Comparison of ENCODE assay signal across 21 mouse cellular contexts in the genomic region with DNA sequence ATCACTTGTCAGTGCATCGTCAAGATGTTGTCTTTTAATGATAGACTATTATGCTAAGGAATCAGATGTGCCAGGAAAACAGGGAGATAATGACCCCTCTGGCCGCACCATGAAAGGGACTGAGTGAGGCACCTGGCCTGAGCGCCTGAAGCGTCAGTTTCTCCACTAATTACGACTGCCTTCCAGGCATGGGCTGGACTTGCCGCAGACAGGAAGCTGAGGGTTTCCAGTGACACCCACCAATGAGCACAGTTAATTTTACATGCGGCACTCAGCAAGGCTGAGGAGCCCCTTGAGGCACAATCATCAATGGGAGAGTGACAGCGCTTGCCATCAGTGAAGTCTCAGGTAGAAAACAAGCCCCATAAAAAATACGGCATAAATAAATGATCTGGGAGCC.
DNase-seq lines count a peak whose midpoint lies in the region; ATAC-seq and TF ChIP-seq lines count a peak whose summit lies in the region.
"Had no signal": no experiment of that assay in that cellular context is flagged by ENCODE, and none has a peak within 500 bp of the region (broad histone marks: within the 10 kb centered on the region; RNA-seq: fewer than 3 reads in every experiment).

No protein-coding gene starts in this region.

- peaks cover 3% of the 10 kb centered on the region; the same call in 1 of the 2 replicates for H3K4me1 ChIP-seq in limb, embryonic 11.5 days (ENCODE audit: control insufficient read depth, insufficient read depth, low read length)
- H3K4me1 ChIP-seq in limb, embryonic 10.5 days = peaks cover 10% of the 10 kb centered on the region
- peaks cover 8% of the 10 kb centered on the region for H3K4me1 ChIP-seq in limb, embryonic 12.5 days (replicated peaks)
- no peaks in the 10 kb centered on the region for H3K4me1 ChIP-seq in intestine, postnatal 0 days (replicated peaks; ENCODE audit: control insufficient read depth, insufficient read depth, low read length)
- H3K4me1 ChIP-seq: embryonic facial prominence, embryonic 12.5 days; forebrain, embryonic 15.5 days; heart, embryonic 12.5 days; hindbrain, embryonic 10.5 days had no signal

- no peak overlapping the region for H3K4me2 ChIP-seq in limb, embryonic 11.5 days (ENCODE audit: low read depth, severe bottlenecking)
- 0 out of 2 replicates have a peak overlapping the region, but pooled peaks have one; percentile 3 for H3K4me2 ChIP-seq in limb, embryonic 12.5 days
- H3K4me2 ChIP-seq in intestine, postnatal 0 days (replicated peaks; ENCODE audit: low read depth) = no peak overlapping the region
- H3K4me2 ChIP-seq: embryonic facial prominence, embryonic 12.5 days; forebrain, embryonic 15.5 days; heart, embryonic 12.5 days; hindbrain, embryonic 14.5 days had no signal

- no peak overlapping the region for H3K4me3 ChIP-seq in limb, embryonic 11.5 days (ENCODE audit: low read depth, low read length)
- no peak overlapping the region for H3K4me3 ChIP-seq in limb, embryonic 10.5 days
- no peak overlapping the region for H3K4me3 ChIP-seq in limb, embryonic 12.5 days (replicated peaks)
- no peak overlapping the region for H3K4me3 ChIP-seq in intestine, postnatal 0 days (ENCODE audit: low read depth, low read length)
- H3K4me3 ChIP-seq: embryonic facial prominence, embryonic 12.5 days; forebrain, embryonic 15.5 days; heart, embryonic 12.5 days; hindbrain, embryonic 10.5 days had no signal

- no peak overlapping the region for H3K9ac ChIP-seq in limb, embryonic 11.5 days (ENCODE audit: low read length)
- H3K9ac ChIP-seq in limb, embryonic 12.5 days (replicated peaks) = no peak overlapping the region
- H3K9ac ChIP-seq in intestine, postnatal 0 days (ENCODE audit: low read depth, low read length) = no peak overlapping the region
- H3K9ac ChIP-seq: embryonic facial prominence, embryonic 12.5 days; forebrain, embryonic 15.5 days; heart, embryonic 12.5 days; hindbrain, embryonic 14.5 days had no signal

- 31% methylated on average over 9 of the region's 9 CpGs for WGBS in limb, embryonic 11.5 days
- 49% methylated on average over 9 of the region's 9 CpGs for WGBS in limb, embryonic 10.5 days
- 26% methylated on average over 9 of the region's 9 CpGs for WGBS in limb, embryonic 12.5 days
- 68% methylated on average over 9 of the region's 9 CpGs for WGBS in intestine, postnatal 0 days

- no peak overlapping the region for H3K27ac ChIP-seq in limb, embryonic 11.5 days (replicated peaks; ENCODE audit: low read depth, low read length)
- no peak overlapping the region for H3K27ac ChIP-seq in limb, embryonic 10.5 days
- H3K27ac ChIP-seq in limb, embryonic 12.5 days = no peak overlapping the region
- no peak overlapping the region for H3K27ac ChIP-seq in intestine, postnatal 0 days (ENCODE audit: low read depth, low read length)
- H3K27ac ChIP-seq: embryonic facial prominence, embryonic 12.5 days; forebrain, embryonic 15.5 days; hindbrain, embryonic 10.5 days; hindbrain, embryonic 14.5 days had no signal

- no peaks in the 10 kb centered on the region for H3K9me3 ChIP-seq in limb, embryonic 11.5 days (ENCODE audit: control insufficient read depth, low read length)
- no peaks in the 10 kb centered on the region for H3K9me3 ChIP-seq in limb, embryonic 10.5 days (replicated peaks)
- H3K9me3 ChIP-seq in limb, embryonic 12.5 days = no peaks in the 10 kb centered on the region
- no peaks in the 10 kb centered on the region for H3K9me3 ChIP-seq in intestine, postnatal 0 days (ENCODE audit: control insufficient read depth)
- H3K9me3 ChIP-seq: embryonic facial prominence, embryonic 12.5 days; forebrain, embryonic 15.5 days; heart, embryonic 12.5 days; hindbrain, embryonic 10.5 days had no signal

- TF ChIP-seq CTCF in intestine, postnatal 0 days (IDR thresholded peaks at IDR 0.05; ENCODE audit: low read depth) = no peak

- no peaks in the 10 kb centered on the region for H3K27me3 ChIP-seq in limb, embryonic 11.5 days (ENCODE audit: control insufficient read depth, insufficient read depth, low read length)
- no peaks in the 10 kb centered on the region for H3K27me3 ChIP-seq in limb, embryonic 10.5 days (ENCODE audit: low read depth, poor library complexity, severe bottlenecking)
- no peaks in the 10 kb centered on the region for H3K27me3 ChIP-seq in limb, embryonic 12.5 days
- no peaks in the 10 kb centered on the region for H3K27me3 ChIP-seq in intestine, postnatal 0 days (replicated peaks; ENCODE audit: control insufficient read depth, insufficient read depth, low read length)
- H3K27me3 ChIP-seq: embryonic facial prominence, embryonic 12.5 days; forebrain, embryonic 15.5 days; heart, embryonic 12.5 days; Patski had no signal

- no peaks in the 10 kb centered on the region for H3K36me3 ChIP-seq in limb, embryonic 11.5 days (ENCODE audit: control insufficient read depth, insufficient read depth, low read length)
- no peaks in the 10 kb centered on the region for H3K36me3 ChIP-seq in limb, embryonic 10.5 days
- H3K36me3 ChIP-seq in limb, embryonic 12.5 days = no peaks in the 10 kb centered on the region
- H3K36me3 ChIP-seq in intestine, postnatal 0 days (ENCODE audit: control insufficient read depth, insufficient read depth) = no peaks in the 10 kb centered on the region
- H3K36me3 ChIP-seq: embryonic facial prominence, embryonic 12.5 days; forebrain, embryonic 15.5 days; heart, embryonic 12.5 days; hindbrain, embryonic 10.5 days had no signal

- no peak for ATAC-seq in limb, embryonic 11.5 days (ENCODE audit: insufficient number of reproducible peaks, low FRiP score, low TSS enrichment, low read depth)
- no peak for ATAC-seq in limb, embryonic 12.5 days (ENCODE audit: insufficient number of reproducible peaks, insufficient read depth, low FRiP score, low TSS enrichment, low read depth)
- ATAC-seq in intestine, postnatal 0 days = no peak
- ATAC-seq: CD4-positive, CD25-positive, alpha-beta regulatory T cell, adult 4 months; forebrain, embryonic 15.5 days; Patski had no signal

- DNase-seq in limb, embryonic 11.5 days (ENCODE audit: low spot score) = peak; percentile 25
- DNase-seq in limb, embryonic 10.5 days (ENCODE audit: low spot score) = no peak
- peak; percentile 24 for DNase-seq in testis, postnatal 10 days (ENCODE audit: low spot score)
- no peak for DNase-seq in testis, postnatal 14 days (ENCODE audit: low spot score)
- no peak for DNase-seq in liver
- DNase-seq: adrenal gland, adult 2 months; adrenal gland, postnatal 25 days; B cell, adult 2 months; cerebellum, adult 11 months; cerebellum, adult 8-10 months; cerebellum, postnatal 14 days; embryo, embryonic 11 days had no signal

Comparison
In these comparisons a context has a peak if more than half of its experiments do, and no peak if none do; other contexts are left out.
1. DNase-seq: peak in limb, embryonic 11.5 days (single experiment) and testis, postnatal 10 days (single experiment); none in limb, embryonic 10.5 days (single experiment), testis, postnatal 14 days (single experiment) and liver (single experiment).